Mouse (Mus musculus) G1E (cell line): ENCODE data around the gene Papss2.

Experiments
- CTCF ChIP-seq: IDR thresholded peaks from 2 replicates; pipeline ENCODE4 v1.5.1; 2012; ENCODE audit warnings: low read depth, low read length, inconsistent platforms, mixed read lengths
- GATA1 ChIP-seq: IDR thresholded peaks from 2 replicates; pipeline ENCODE4 v1.6.1; 2012; ENCODE audit warnings: borderline replicate concordance, low read length, inconsistent platforms, mixed read lengths
- GATA2 ChIP-seq: IDR thresholded peaks from 2 replicates; pipeline ENCODE4 v1.6.1; 2012; ENCODE audit warnings: low read depth, low read length, inconsistent platforms, borderline replicate concordance
- POLR2AphosphoS5 ChIP-seq: IDR thresholded peaks from 2 replicates; pipeline ENCODE4 v1.6.1; 2012; ENCODE audit warnings: low read depth, low read length, inconsistent platforms; ENCODE audit not compliant: insufficient replicate concordance

- TF ChIP-seq CTCF (no peak), GATA2 (no peak), GATA1 (no peak), POLR2AphosphoS5 (no peak)
Measured at GRCm38 (mm10) chr19:32712588-32713042, 117.0 kb downstream of the Papss2 start.
